Mouse (Mus musculus) liver, adult 2 months (tissue): Measurements from ENCODE around the gene Palld. TPM values are rescaled to one million over a fixed set of nuclear protein-coding genes. Genes with fewer than 3 reads are reported as not detected.

Experiments used
- DNase-seq: peaks from one replicate; pipeline ENCODE4 v3.0.0-alpha.2; 2011; ENCODE audit warnings: low read depth, low spot score; ENCODE audit errors: extremely low read depth
- H3K27ac ChIP-seq: fragments of 200-500 bp; replicated peaks from 2 replicates; pipeline ENCODE4 v1.5.1; 2012; ENCODE audit warnings: low read depth, mild to moderate bottlenecking, control low read depth, inconsistent platforms, low read length; ENCODE audit not compliant: insufficient read depth
- H3K27me3 ChIP-seq: fragments of 200-500 bp; 2 replicates; pipeline ENCODE4 v1.6.1; 2012; ENCODE audit warnings: mild to moderate bottlenecking, moderate library complexity, low read length, inconsistent platforms; ENCODE audit not compliant: control insufficient read depth, insufficient read depth
- H3K36me3 ChIP-seq: fragments of 200-500 bp; 2 replicates; pipeline ENCODE4 v1.6.1; 2012; ENCODE audit warnings: low read length, inconsistent platforms; ENCODE audit not compliant: control insufficient read depth, insufficient read depth
- H3K4me1 ChIP-seq: fragments of 200-500 bp; 2 replicates; pipeline ENCODE4 v1.6.1; 2011; ENCODE audit warnings: low read length; ENCODE audit not compliant: control insufficient read depth, insufficient read depth
- H3K4me3 ChIP-seq: fragments of 200-500 bp; 2 replicates; pipeline ENCODE4 v1.5.1; 2011; ENCODE audit warnings: low read depth, mild to moderate bottlenecking, control low read depth, low read length, moderate library complexity; ENCODE audit not compliant: insufficient read depth
- H3K79me2 ChIP-seq: fragments of 200-500 bp; 2 replicates; pipeline ENCODE4 v1.6.1; 2012; ENCODE audit warnings: inconsistent platforms, mild to moderate bottlenecking, low read length, moderate library complexity; ENCODE audit not compliant: control insufficient read depth, insufficient read depth
- H3K9ac ChIP-seq: fragments of 200-500 bp; 2 replicates; pipeline ENCODE4 v1.6.1; 2012; ENCODE audit warnings: low read depth, mild to moderate bottlenecking, control low read depth, inconsistent platforms, low read length
- CTCF ChIP-seq: fragments of 200-500 bp; IDR thresholded peaks from 2 replicates; pipeline ENCODE4 v1.5.1; 2011; ENCODE audit warnings: low read depth, low read length, control low read depth
- POLR2A ChIP-seq: fragments of 200-500 bp; IDR thresholded peaks from 2 replicates; pipeline ENCODE4 v1.6.1; 2011; ENCODE audit warnings: low read length, control low read depth; ENCODE audit not compliant: insufficient read depth; ENCODE audit errors: extremely low read depth
- WGBS: fragments of 180-500 bp; shearing (Covaris S2); methylation state at CpG from one replicate; pipeline ENCODE4 v1.1.7; 2018; 5-methylcytosine and 5-hydroxymethylcytosine counted together
- polyA plus RNA-seq: library from polyadenylated mRNA; depleted of rRNA; stranded (reverse); fragments of >200 nt; gene quantifications from 2 replicates; pipeline ENCODE4 v1.2.3, GENCODE M21; 2012
- total RNA-seq: library from RNA; depleted of rRNA; stranded (reverse); fragments of >200 nt; gene quantifications from 2 replicates; pipeline ENCODE4 v1.2.3, GENCODE M21; 2014

Gene Palld
- total and polyA plus RNA-seq, 2 experiments = 10.1 to 17.8 TPM

GRCm38 (mm10) chr8:61486923-61487529 is 415.5 kb downstream of the Palld start:
- H3K27ac ChIP-seq = no peak overlapping the region
- WGBS = 97% methylated on average over 2 of the region's 2 CpGs
- no peak for TF ChIP-seq POLR2A
- TF ChIP-seq CTCF = no peak

GRCm38 (mm10) chr8:61480260-61480967 is 422.1 kb downstream of the Palld start:
- no peaks in the 10 kb centered on the region for H3K4me1 ChIP-seq
- H3K27me3 ChIP-seq = no peaks in the 10 kb centered on the region
- no peaks in the 10 kb centered on the region for H3K36me3 ChIP-seq
- WGBS = 85% methylated on average over 14 of the region's 14 CpGs
- H3K27ac ChIP-seq = no peak overlapping the region
- DNase-seq = no peak
- no peak overlapping the region for H3K9ac ChIP-seq
- H3K79me2 ChIP-seq = no peaks in the 10 kb centered on the region
- TF ChIP-seq CTCF = no peak
- TF ChIP-seq POLR2A = no peak
- H3K4me3 ChIP-seq = no peak overlapping the region

More at GRCm38 (mm10) chr8:61486923-61487529, 415.5 kb downstream of the Palld start:
- Histone ChIP-seq H3K4me1 (peaks cover 6% of the 10 kb centered on the region), H3K27me3 (no peaks in the 10 kb centered on the region), H3K4me3 (no peak overlapping the region), H3K36me3 (peaks cover 6% of the 10 kb centered on the region), H3K9ac (no peak overlapping the region), H3K79me2 (no peaks in the 10 kb centered on the region)
- no peak for DNase-seq

GRCm38 (mm10) chr8:61479506-61480214 is 422.8 kb downstream of the Palld start:
- no peaks in the 10 kb centered on the region for H3K36me3 ChIP-seq
- peak; percentile 58 for DNase-seq
- H3K27ac ChIP-seq = no peak overlapping the region
- WGBS = 56% methylated on average over 11 of the region's 11 CpGs
- H3K4me3 ChIP-seq = no peak overlapping the region
- no peaks in the 10 kb centered on the region for H3K79me2 ChIP-seq
- no peaks in the 10 kb centered on the region for H3K4me1 ChIP-seq
- no peaks in the 10 kb centered on the region for H3K27me3 ChIP-seq
- TF ChIP-seq CTCF = peak; percentile 86
- TF ChIP-seq POLR2A = no peak
- H3K9ac ChIP-seq = no peak overlapping the region

GRCm38 (mm10) chr8:61478793-61479192 is 423.7 kb downstream of the Palld start:
- no peaks in the 10 kb centered on the region for H3K4me1 ChIP-seq
- H3K27ac ChIP-seq = no peak overlapping the region
- H3K9ac ChIP-seq = no peak overlapping the region
- 50% methylated on average over 8 of the region's 8 CpGs for WGBS
- H3K36me3 ChIP-seq = no peaks in the 10 kb centered on the region
- no peaks in the 10 kb centered on the region for H3K79me2 ChIP-seq
- TF ChIP-seq POLR2A (no peak), CTCF (no peak)
- no peak overlapping the region for H3K4me3 ChIP-seq
- no peak for DNase-seq
- no peaks in the 10 kb centered on the region for H3K27me3 ChIP-seq

- Histone ChIP-seq H3K27me3 (no peaks in the 10 kb centered on the region), H3K4me3 (no peak overlapping the region), H3K36me3 (no peaks in the 10 kb centered on the region), H3K79me2 (no peaks in the 10 kb centered on the region), H3K4me1 (no peaks in the 10 kb centered on the region), H3K9ac (no peak overlapping the region), H3K27ac (no peak overlapping the region)
- 94% methylated on average over 4 of the region's 4 CpGs for WGBS
- TF ChIP-seq CTCF (no peak), POLR2A (no peak)
- no peak for DNase-seq
Observed at GRCm38 (mm10) chr8:61478150-61478549, 424.3 kb downstream of the Palld start.

- H3K4me3 ChIP-seq = no peak overlapping the region
- H3K9ac ChIP-seq = no peak overlapping the region
- TF ChIP-seq CTCF = no peak
- TF ChIP-seq POLR2A = no peak
- DNase-seq = no peak
- no peak overlapping the region for H3K27ac ChIP-seq
- no peaks in the 10 kb centered on the region for H3K36me3 ChIP-seq
- no peaks in the 10 kb centered on the region for H3K27me3 ChIP-seq
- H3K4me1 ChIP-seq = no peaks in the 10 kb centered on the region
- 96% methylated on average over 9 of the region's 9 CpGs for WGBS
- H3K79me2 ChIP-seq = no peaks in the 10 kb centered on the region
Observed at GRCm38 (mm10) chr8:61476160-61476559, 426.3 kb downstream of the Palld start.
